Mouse (Mus musculus) megakaryocyte, adult 5-6 weeks (primary cell): ENCODE results near the gene Tfip11. TPM values are rescaled to one million over a fixed set of nuclear protein-coding genes. Genes with fewer than 3 reads are reported as not detected.
A peak's percentile ranks its signal among the peaks of the same experiment; 100 is the strongest.

Experiments
- ATAC-seq: 2 replicates; pipeline ENCODE4 v1.8.0; 2016; ENCODE audit warnings: mild to moderate bottlenecking, inconsistent platforms; ENCODE audit not compliant: poor library complexity, severe bottlenecking
- total RNA-seq, 2 experiments: library from RNA; stranded (forward) in 1 of 2; stranded (reverse) in 1 of 2; fragments of 153-499, 151-499 nt in 1 of 2; fragments of 221-1000, 200-1000 nt in 1 of 2; gene quantifications; 2 replicates each; pipeline versions ENCODE4 v1.2.3 to v1.2.4; 2015 to 2017

Tfip11 gene
- total RNA-seq, 2 experiments from 2014 or later, result 11.6 to 11.7 TPM

- ATAC-seq, result no peak
Measured at GRCm38 (mm10) chr5:112289819-112290535, 36.2 kb upstream of the Tfip11 start.

GRCm38 (mm10) chr5:112290536-112290880 lies 35.6 kb upstream of the Tfip11 start:
- ATAC-seq, result no peak

GRCm38 (mm10) chr5:112291866-112292265 lies 34.3 kb upstream of the Tfip11 start:
- no peak for ATAC-seq

- no peak for ATAC-seq
Measured at GRCm38 (mm10) chr5:112292343-112292980, 33.7 kb upstream of the Tfip11 start.

- ATAC-seq, result no peak
Measured at GRCm38 (mm10) chr5:112293800-112294199, 32.4 kb upstream of the Tfip11 start.

GRCm38 (mm10) chr5:112294696-112295095 lies 31.5 kb upstream of the Tfip11 start:
- no peak for ATAC-seq

- ATAC-seq, result no peak
Measured at GRCm38 (mm10) chr5:112295162-112295561, 31.0 kb upstream of the Tfip11 start.

GRCm38 (mm10) chr5:112295564-112295963 lies 30.6 kb upstream of the Tfip11 start:
- ATAC-seq, result no peak

GRCm38 (mm10) chr5:112296404-112297181 lies 29.6 kb upstream of the Tfip11 start:
- no peak for ATAC-seq

- peak; percentile 48 for ATAC-seq
Measured at GRCm38 (mm10) chr5:112297257-112297656, 28.9 kb upstream of the Tfip11 start.

GRCm38 (mm10) chr5:112298226-112298988 lies 27.8 kb upstream of the Tfip11 start:
- ATAC-seq, result peak; percentile 61

- no peak for ATAC-seq
Measured at GRCm38 (mm10) chr5:112299399-112299798, 26.8 kb upstream of the Tfip11 start.

GRCm38 (mm10) chr5:112300112-112300511 lies 26.0 kb upstream of the Tfip11 start:
- no peak for ATAC-seq

- no peak for ATAC-seq
Measured at GRCm38 (mm10) chr5:112300721-112301308, 25.3 kb upstream of the Tfip11 start.

- no peak; the same call in 1 of the 2 replicates for ATAC-seq
Measured at GRCm38 (mm10) chr5:112301694-112302093, 24.5 kb upstream of the Tfip11 start.

- no peak for ATAC-seq
Measured at GRCm38 (mm10) chr5:112302310-112302709, 23.8 kb upstream of the Tfip11 start.

GRCm38 (mm10) chr5:112305842-112306241 lies 20.3 kb upstream of the Tfip11 start:
- ATAC-seq, result no peak

- no peak for ATAC-seq
Measured at GRCm38 (mm10) chr5:112313222-112313885, 12.8 kb upstream of the Tfip11 start.

GRCm38 (mm10) chr5:112316468-112316867 lies 9.7 kb upstream of the Tfip11 start:
- no peak for ATAC-seq

GRCm38 (mm10) chr5:112317328-112317727 lies 8.8 kb upstream of the Tfip11 start:
- no peak for ATAC-seq
